Mouse (Mus musculus): ENCODE measurements around the gene Tfcp2l1. TPM values are rescaled to one million over a fixed set of nuclear protein-coding genes. Genes with fewer than 3 reads are reported as not detected.
"Not testable (repeated sequence)": the region's sequence is repeated elsewhere in the genome, so short reads cannot be mapped to it uniquely, and the experiment has no call there.

The Tfcp2l1 gene
- total and polyA plus RNA-seq, 3 experiments, result 0.03 to 0.08 (median 0.04) TPM

DNA sequence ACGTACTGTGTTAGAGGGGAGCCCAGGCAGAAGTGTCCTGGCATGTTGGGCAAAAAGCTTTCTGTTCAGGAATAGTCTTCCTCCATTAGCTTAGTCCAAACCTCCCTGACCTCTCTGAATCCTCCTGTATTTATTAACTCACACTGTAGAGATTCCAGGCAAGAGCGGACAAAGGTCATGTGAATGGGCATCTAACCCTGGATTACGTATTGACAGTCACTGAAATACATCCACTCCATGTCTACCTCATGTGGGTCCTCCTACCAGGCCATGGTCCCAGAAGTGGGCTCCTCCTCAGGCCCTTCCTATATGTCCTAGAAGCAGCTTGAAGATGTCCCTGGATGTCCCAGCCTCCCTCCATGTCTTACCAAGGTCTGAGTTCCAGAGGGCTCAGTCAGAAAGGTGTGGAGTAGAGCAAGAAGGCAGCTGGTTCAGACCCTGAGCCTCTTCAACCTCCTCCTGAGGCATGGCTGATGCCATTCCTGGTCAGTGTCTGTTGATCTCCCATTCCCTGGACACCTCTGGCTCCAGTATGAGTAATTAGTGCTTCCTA, 14.0 kb upstream of the Tfcp2l1 start:
- Histone ChIP-seq H3K79me2 (replicated peaks; ENCODE audit: control insufficient read depth, extremely low read depth, insufficient read depth, poor library complexity, severe bottlenecking) (no peaks in the 10 kb centered on the region), H3K9ac (ENCODE audit: insufficient read depth, low read depth) (no peak overlapping the region), H3K4me1 (ENCODE audit: control insufficient read depth in 1 of 2, insufficient read depth in 2 of 2) (no peaks in the 10 kb centered on the region), H3K9me3 (replicated peaks; ENCODE audit: low read length) (no peaks in the 10 kb centered on the region), H3K27ac (ENCODE audit: insufficient read depth, low read depth) (no peak overlapping the region), H3K4me2 (ENCODE audit: insufficient read depth, low read depth, poor library complexity, severe bottlenecking) (no peak overlapping the region), H3K27me3 (replicated peaks) (peaks cover under 1% of the 10 kb centered on the region), H3K36me3 (replicated peaks in 1 of 2; ENCODE audit: control insufficient read depth in 1 of 2, insufficient read depth in 1 of 2, low read length in 1 of 2) (peaks cover 10 to 22% of the 10 kb centered on the region in 2 experiments), H3K4me3 (replicated peaks in 1 of 3; ENCODE audit: low read depth in 2 of 3, low read length in 2 of 3, poor library complexity in 1 of 3) (no peak overlapping the region)
- in situ Hi-C loops (cut with MboI; ENCODE audit: low pct_ligation_motif_present, low pct_unique_long_range_greater_than_20kb, low sequenced_read_pairs), result no loop called here
- dilution Hi-C loops (cut with MboI; ENCODE audit: extremely low pct_ligation_motif_present, extremely low pct_unique_long_range_greater_than_20kb, low sequenced_read_pairs), result no loop called here
- no peak for DNase-seq (ENCODE audit: extremely low read depth)
- no peak for TF ChIP-seq CHD1 (IDR thresholded peaks at IDR 0.05; ENCODE audit: low read depth, low read length)

- H3K4me3 ChIP-seq (replicated peaks in 1 of 3; ENCODE audit: low read depth in 2 of 3, low read length in 2 of 3, poor library complexity in 1 of 3); H3K9me3 ChIP-seq (replicated peaks; ENCODE audit: low read length); dilution Hi-C loops (cut with MboI; ENCODE audit: extremely low pct_ligation_motif_present, extremely low pct_unique_long_range_greater_than_20kb, low sequenced_read_pairs); H3K27ac ChIP-seq (ENCODE audit: insufficient read depth, low read depth); in situ Hi-C loops (cut with MboI; ENCODE audit: low pct_ligation_motif_present, low pct_unique_long_range_greater_than_20kb, low sequenced_read_pairs); DNase-seq (ENCODE audit: extremely low read depth); H3K79me2 ChIP-seq (replicated peaks; ENCODE audit: control insufficient read depth, extremely low read depth, insufficient read depth, poor library complexity, severe bottlenecking); H3K4me2 ChIP-seq (ENCODE audit: insufficient read depth, low read depth, poor library complexity, severe bottlenecking); H3K9ac ChIP-seq (ENCODE audit: insufficient read depth, low read depth); H3K36me3 ChIP-seq (replicated peaks in 1 of 2; ENCODE audit: control insufficient read depth in 1 of 2, insufficient read depth in 1 of 2, low read length in 1 of 2); H3K4me1 ChIP-seq (ENCODE audit: control insufficient read depth in 1 of 2, insufficient read depth in 2 of 2): not testable (repeated sequence)
- TF ChIP-seq MAFK (IDR thresholded peaks at IDR 0.05; ENCODE audit: insufficient replicate concordance, low read length), result peak; percentile 98
- H3K27me3 ChIP-seq (replicated peaks), result peaks cover 13% of the 10 kb centered on the region
Observed at GRCm38 (mm10) chr1:118621055-118621454, 6.7 kb upstream of the Tfcp2l1 start.

DNA sequence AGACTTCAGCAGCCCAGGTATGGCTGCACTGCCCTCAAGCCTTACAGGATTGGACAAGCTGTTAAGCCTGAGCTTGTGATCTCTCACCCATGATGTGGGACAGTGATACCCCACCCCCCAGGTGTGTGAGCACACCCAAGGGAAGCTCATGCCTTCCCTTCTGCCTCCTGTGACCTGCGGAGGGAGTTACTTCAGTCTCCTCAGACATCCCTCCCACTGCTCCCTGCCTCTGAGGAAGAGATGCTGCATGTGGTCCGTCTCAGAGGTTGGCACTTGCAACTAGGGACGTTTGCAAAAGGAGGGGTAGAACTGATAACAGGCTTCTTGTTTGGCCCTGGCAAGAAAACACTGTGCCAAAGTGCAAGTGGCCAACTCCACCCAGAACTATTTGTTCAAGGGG, 4.9 kb upstream of the Tfcp2l1 start:
- Histone ChIP-seq H3K4me1 (ENCODE audit: control insufficient read depth in 1 of 2, insufficient read depth in 2 of 2) (peaks cover 0 to 13% of the 10 kb centered on the region in 2 experiments; a peak in 2 of 4 replicates), H3K4me3 (replicated peaks in 1 of 3; ENCODE audit: low read depth in 2 of 3, low read length in 2 of 3, poor library complexity in 1 of 3) (no peak overlapping the region), H3K27me3 (replicated peaks) (peaks cover 27% of the 10 kb centered on the region), H3K4me2 (ENCODE audit: insufficient read depth, low read depth, poor library complexity, severe bottlenecking) (no peak overlapping the region), H3K9me3 (replicated peaks; ENCODE audit: low read length) (no peaks in the 10 kb centered on the region), H3K27ac (ENCODE audit: insufficient read depth, low read depth) (no peak overlapping the region), H3K9ac (ENCODE audit: insufficient read depth, low read depth) (no peak overlapping the region), H3K36me3 (replicated peaks in 1 of 2; ENCODE audit: control insufficient read depth in 1 of 2, insufficient read depth in 1 of 2, low read length in 1 of 2) (no peaks in the 10 kb centered on the region), H3K79me2 (replicated peaks; ENCODE audit: control insufficient read depth, extremely low read depth, insufficient read depth, poor library complexity, severe bottlenecking) (no peaks in the 10 kb centered on the region)
- in situ Hi-C loops (cut with MboI; ENCODE audit: low pct_ligation_motif_present, low pct_unique_long_range_greater_than_20kb, low sequenced_read_pairs), result no loop called here
- dilution Hi-C loops (cut with MboI; ENCODE audit: extremely low pct_ligation_motif_present, extremely low pct_unique_long_range_greater_than_20kb, low sequenced_read_pairs), result no loop called here
- no peak for DNase-seq (ENCODE audit: extremely low read depth)
- no peak for TF ChIP-seq POLR2A (IDR thresholded peaks at IDR 0.05; ENCODE audit: low read depth, low read length)
- no peak for TF ChIP-seq SIN3A (IDR thresholded peaks at IDR 0.05; ENCODE audit: low read length)
- TF ChIP-seq E2F4 (IDR thresholded peaks at IDR 0.05; ENCODE audit: insufficient replicate concordance, low read depth, low read length), result no peak
- TF ChIP-seq ZC3H11A (IDR thresholded peaks at IDR 0.05; ENCODE audit: low read depth, low read length), result no peak
- TF ChIP-seq IRF4 (IDR thresholded peaks at IDR 0.05; ENCODE audit: low read depth, low read length), result no peak
- no peak for TF ChIP-seq ETS1 (conservative IDR thresholded peaks at IDR 0.05; ENCODE audit: low read depth, low read length)
- TF ChIP-seq UBTF (IDR thresholded peaks at IDR 0.05; ENCODE audit: low read depth, low read length), result no peak
- no peak for TF ChIP-seq NELFE (IDR thresholded peaks at IDR 0.05; ENCODE audit: low read depth, low read length)

Data from CH12.LX (cell line).